Mouse (Mus musculus) cerebellum, postnatal 36 days (tissue): ENCODE data around the gene Serac1.

Experiments used
- DNase-seq, 2 experiments: peaks; one replicate each; pipeline ENCODE4 v3.0.0; 2021 to 2022; ENCODE audit warnings: mixed read lengths in 2 of 2

Serac1 gene

GRCm38 (mm10) chr17:6079287-6080122, at the start of gene Serac1, which contains the start of gene Gtf2h5:
TSS of gene Serac1 (minus strand) at chr17:6079741.
TSS of gene Gtf2h5 (plus strand) at chr17:6079786.
- DNase-seq, result peak; percentile 99

DNA sequence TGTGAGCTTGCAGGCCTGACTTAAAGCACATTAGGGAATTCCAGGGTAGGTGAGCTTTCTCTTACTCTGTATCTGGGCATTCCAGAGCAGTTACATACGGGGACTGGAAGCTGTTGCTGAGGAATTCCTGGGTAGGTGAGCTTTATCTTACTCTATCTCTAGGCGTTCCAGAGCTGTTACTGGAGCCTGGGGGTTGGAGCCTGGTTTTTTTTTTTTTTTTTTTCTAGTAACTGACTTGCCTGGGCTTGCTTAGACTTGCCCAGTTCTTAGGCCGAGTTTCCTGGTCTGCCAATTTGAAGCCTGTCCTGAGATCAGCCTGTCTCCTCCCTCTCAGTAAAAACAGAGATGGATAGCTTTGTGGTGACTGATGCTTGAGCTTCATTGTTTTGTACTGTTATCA, 48.5 kb upstream of the Serac1 start:
- no peak for DNase-seq

- DNase-seq, result peak in 1 of 2 experiments; percentile 38
Observed at GRCm38 (mm10) chr17:6125441-6125840, 45.9 kb upstream of the Serac1 start.

GRCm38 (mm10) chr17:6123776-6124175, 44.2 kb upstream of the Serac1 start:
- DNase-seq, result no peak

- peak; percentile 72 to 79 for DNase-seq
Observed at GRCm38 (mm10) chr17:6118861-6119260, 39.3 kb upstream of the Serac1 start.

DNA sequence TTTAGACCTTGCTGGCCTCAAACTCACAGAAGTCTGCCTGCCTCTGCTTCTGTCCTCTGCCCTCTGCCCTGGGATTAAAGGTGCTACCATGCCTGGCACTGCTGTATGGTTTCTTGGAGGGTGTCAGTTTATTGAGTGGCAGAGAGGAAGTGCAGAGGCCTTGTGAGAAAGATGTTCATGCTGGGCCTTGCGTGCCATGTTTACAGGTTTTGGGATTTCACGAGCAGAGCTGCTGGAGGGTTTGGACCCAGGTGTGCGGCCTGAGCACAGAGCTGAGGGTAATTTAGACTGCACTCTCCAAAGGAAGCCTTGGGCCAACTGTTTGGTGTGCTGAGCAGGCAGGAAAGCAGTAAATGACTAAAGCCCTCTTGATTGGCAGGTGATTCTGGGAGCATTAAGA, 38.4 kb upstream of the Serac1 start:
- peak in 1 of 2 experiments; percentile 37 for DNase-seq

GRCm38 (mm10) chr17:6117148-6117725, 37.7 kb upstream of the Serac1 start:
- peak in 1 of 2 experiments; percentile 25 for DNase-seq

GRCm38 (mm10) chr17:6115085-6115484, 35.5 kb upstream of the Serac1 start:
- no peak for DNase-seq

- no peak for DNase-seq
Observed at GRCm38 (mm10) chr17:6113653-6114052, 34.1 kb upstream of the Serac1 start.

- DNase-seq, result peak; percentile 54 to 59
Observed at GRCm38 (mm10) chr17:6110956-6111355, 31.4 kb upstream of the Serac1 start.

GRCm38 (mm10) chr17:6108175-6108574, 28.6 kb upstream of the Serac1 start:
- no peak for DNase-seq

- DNase-seq, result peak; percentile 66 to 67
Observed at GRCm38 (mm10) chr17:6107015-6107601, 27.6 kb upstream of the Serac1 start.

- peak; percentile 80 to 84 for DNase-seq
Observed at GRCm38 (mm10) chr17:6106361-6107014, 26.9 kb upstream of the Serac1 start, which contains the start of gene Tulp4. TSS of gene Tulp4 (plus strand) at chr17:6106437.

DNA sequence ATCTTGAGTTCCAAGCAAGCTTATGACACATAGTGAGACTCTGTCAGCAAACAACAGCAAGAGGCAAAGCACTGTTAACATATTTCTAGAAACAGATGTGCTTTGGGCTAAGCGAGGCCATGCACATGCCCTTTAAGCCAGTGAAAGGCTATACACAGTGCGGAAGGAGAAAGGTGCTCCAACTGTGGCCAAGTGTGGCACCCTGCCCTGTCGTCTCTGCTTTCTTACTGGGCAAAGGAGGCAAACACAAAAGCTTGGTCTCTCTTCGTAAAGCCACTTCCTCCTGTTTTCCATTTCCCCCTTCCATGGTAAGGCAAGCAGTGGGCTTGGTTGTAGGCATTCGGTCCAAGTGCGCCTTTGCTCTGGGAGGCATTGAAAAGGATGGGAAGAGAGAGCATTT, 24.0 kb upstream of the Serac1 start:
- no peak for DNase-seq

- no peak for DNase-seq
Observed at GRCm38 (mm10) chr17:6102287-6102686, 22.7 kb upstream of the Serac1 start.

DNA sequence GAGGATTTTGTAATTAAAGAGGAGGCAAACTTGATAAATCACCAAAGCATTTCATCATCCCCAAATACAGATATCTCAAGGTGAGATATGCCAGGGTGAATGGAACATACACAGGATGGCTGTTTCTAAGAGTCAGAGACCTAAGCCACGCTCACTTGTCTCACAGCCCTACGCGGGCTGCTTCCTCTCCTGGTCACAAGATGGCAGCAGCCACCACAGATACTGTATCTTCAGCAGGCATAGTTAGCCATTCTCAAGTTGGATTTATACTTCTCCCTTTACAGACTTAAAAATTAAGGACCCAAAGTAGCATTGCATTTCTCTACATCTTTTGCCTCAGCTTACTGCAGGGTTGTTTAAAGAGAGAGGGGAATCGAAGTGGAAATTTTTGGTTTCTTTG, 18.3 kb upstream of the Serac1 start:
- DNase-seq, result peak; percentile 63 to 67

GRCm38 (mm10) chr17:6095579-6095978, 16.0 kb upstream of the Serac1 start:
- no peak for DNase-seq

GRCm38 (mm10) chr17:6091604-6092003, 12.1 kb upstream of the Serac1 start:
- DNase-seq, result no peak

GRCm38 (mm10) chr17:6083323-6083890, 3.9 kb upstream of the Serac1 start:
- DNase-seq, result no peak

DNA sequence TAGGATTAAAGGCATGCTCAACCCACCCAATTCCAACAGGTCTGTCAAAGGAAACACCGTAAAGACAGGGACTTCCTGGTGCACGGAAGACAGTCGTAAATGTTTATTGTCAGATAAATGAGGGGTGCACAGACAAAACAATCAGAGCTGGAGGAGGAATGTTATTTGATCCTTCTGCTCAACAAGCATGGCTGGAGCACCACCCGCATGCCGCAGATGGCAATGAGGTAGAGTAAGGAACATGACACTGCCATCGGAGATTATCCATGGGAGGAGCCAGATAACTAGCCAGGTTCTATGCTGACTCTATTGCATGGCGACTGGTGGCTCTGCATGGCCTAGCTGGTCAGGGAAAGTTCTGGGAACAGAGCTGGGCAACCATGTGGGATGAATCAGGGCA, 6.1 kb downstream of the Serac1 start:
- no peak for DNase-seq

- DNase-seq, result no peak
Observed at GRCm38 (mm10) chr17:6069866-6070265, 9.7 kb downstream of the Serac1 start.

GRCm38 (mm10) chr17:6067613-6068012, 11.9 kb downstream of the Serac1 start:
- no peak for DNase-seq

DNA sequence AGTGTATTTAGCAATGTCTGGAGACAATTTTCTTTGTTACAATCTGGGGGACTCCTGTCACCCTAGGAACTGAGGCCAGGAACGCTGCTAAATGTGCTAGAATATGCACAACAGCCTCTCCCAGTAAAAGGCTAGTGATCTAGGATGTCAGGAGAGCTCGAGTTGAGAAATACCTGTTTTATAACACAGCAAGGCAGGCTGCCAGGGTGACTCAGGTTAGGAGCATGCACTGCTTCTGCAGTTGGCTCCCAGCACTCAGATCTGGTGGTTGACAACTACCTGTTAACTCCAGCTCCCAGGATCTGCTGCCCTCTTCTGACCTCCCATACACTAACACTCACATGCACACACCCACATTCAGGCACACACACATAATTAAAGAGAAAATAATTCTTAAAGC, 13.5 kb downstream of the Serac1 start:
- no peak for DNase-seq
